Mouse (Mus musculus): Measurements from ENCODE around the gene Snd1.

GRCm38 (mm10) chr6:28622963-28623362, 148.0 kb downstream of the Snd1 start:
- TF ChIP-seq CTCF (IDR thresholded peaks at IDR 0.05; ENCODE audit: low read depth, low read length) (no peak), TAL1 (conservative IDR thresholded peaks at IDR 0.05; ENCODE audit: low read depth, low read length) (no peak), GATA1 (IDR thresholded peaks at IDR 0.05; ENCODE audit: borderline replicate concordance, low read length) (no peak), POLR2AphosphoS5 (IDR thresholded peaks at IDR 0.05; ENCODE audit: insufficient replicate concordance, low read depth, low read length) (no peak), GATA2 (IDR thresholded peaks at IDR 0.05; ENCODE audit: borderline replicate concordance, low read depth, low read length) (no peak)

Data from G1E (cell line).